Mouse (Mus musculus): ENCODE data around the gene Mvd.

DNA sequence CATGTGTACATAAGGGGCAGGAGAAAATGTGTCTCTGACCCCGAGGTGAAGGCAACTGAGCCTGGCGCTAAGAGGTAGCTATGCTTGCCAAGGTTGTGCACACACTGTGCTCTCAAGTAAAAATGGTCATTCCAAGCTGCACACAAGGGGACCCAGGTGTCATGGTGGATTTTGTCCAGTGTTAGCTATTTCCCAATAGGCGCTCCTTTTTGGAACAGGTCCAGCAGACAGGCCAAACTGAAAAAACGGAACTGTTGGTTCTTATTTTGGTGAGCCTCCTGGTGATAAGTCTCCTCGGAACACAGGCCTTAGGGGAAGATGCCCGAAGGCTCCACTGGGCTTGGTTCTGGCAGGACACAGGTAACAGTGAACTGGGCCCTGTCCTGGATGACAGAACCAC is 11.2 kb upstream of the Mvd start:
- TF ChIP-seq POLR2A (IDR thresholded peaks at IDR 0.05; ENCODE audit: insufficient read depth, low read length): no peak
- TF ChIP-seq CTCF (IDR thresholded peaks at IDR 0.05; ENCODE audit: low read depth, low read length): no peak
- TF ChIP-seq EP300 (IDR thresholded peaks at IDR 0.05; ENCODE audit: insufficient read depth, low read depth, low read length): no peak
